Mouse (Mus musculus): ENCODE measurements around the gene Kif1c. TPM values are rescaled to one million over a fixed set of nuclear protein-coding genes. Genes with fewer than 3 reads are reported as not detected.

The Kif1c gene
- polyA plus RNA-seq, 1 experiment from 2014 or later: 4.6 TPM

DNA sequence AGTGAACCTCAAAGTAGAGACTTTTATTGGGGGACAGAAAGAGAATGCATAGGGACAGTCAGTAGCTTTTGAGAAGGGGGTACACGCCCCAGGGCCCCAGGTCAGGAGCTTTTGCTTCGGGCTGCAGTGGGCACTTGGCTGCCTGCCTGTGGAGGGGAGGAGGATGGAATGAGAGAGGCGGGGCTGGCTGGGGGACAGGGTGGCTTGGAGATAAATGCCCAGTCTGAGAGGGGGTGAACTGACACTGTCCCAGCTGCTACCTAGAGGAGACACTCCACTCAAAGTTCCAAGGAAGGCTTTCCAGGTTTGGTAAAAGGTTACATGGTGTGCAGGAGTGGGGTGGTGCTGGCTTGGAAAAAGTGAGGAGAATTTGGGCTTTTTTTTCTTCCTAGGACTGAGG, 43.4 kb upstream of the Kif1c start, which contains the start of gene Eno3:
Gene Eno3, plus strand, starts transcription at position 239 of the 400 bp plus-strand sequence.
- no peak for ATAC-seq (ENCODE audit: insufficient read depth, low FRiP score, low read depth)
- Histone ChIP-seq H3K4me2 (peak within 1 kb of the TSS; percentile 94), H3K4me1 (peaks cover 37% of the 10 kb centered on the region), H3K27me3 (replicated peaks) (no peaks in the 10 kb centered on the region), H3K27ac (peak within 1 kb of the TSS; percentile 97), H3K4me3 (replicated peaks) (peak within 1 kb of the TSS; percentile 73), H3K36me3 (peaks cover 9% of the 10 kb centered on the region; the same call in 1 of the 2 replicates), H3K9ac (peak within 1 kb of the TSS; percentile 47; the same call in 1 of the 2 replicates), H3K9me3 (no peaks in the 10 kb centered on the region)
- 24% methylated on average over 3 of the region's 3 CpGs for WGBS

DNA sequence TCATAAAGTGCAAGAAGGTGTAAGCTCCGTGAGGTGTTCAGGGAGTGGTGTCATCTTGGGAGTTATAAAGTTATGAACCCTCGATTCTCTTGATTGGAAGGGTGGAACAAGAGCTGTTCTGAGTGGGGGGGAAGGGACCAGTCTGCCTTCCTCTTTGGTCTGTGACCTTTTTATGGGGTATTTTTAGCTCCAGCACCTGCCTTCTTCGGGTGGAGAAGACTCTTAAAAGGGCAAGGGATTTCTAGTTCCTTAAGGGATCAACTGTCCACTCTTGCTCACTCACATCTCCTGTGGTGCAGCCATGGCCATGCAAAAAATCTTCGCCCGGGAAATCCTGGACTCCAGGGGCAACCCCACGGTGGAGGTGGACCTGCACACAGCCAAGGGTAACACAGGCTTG, 42.8 kb upstream of the Kif1c start:
- no peak for ATAC-seq (ENCODE audit: insufficient read depth, low FRiP score, low read depth)
- H3K9me3 ChIP-seq: no peaks in the 10 kb centered on the region
- no peak overlapping the region for H3K4me2 ChIP-seq
- H3K4me3 ChIP-seq (replicated peaks): no peak overlapping the region
- H3K4me1 ChIP-seq: peaks cover 31% of the 10 kb centered on the region
- WGBS: 40% methylated on average over 6 of the region's 6 CpGs
- no peaks in the 10 kb centered on the region for H3K27me3 ChIP-seq (replicated peaks)
- no peak overlapping the region for H3K9ac ChIP-seq
- H3K36me3 ChIP-seq: peaks cover 10% of the 10 kb centered on the region
- H3K27ac ChIP-seq: no peak overlapping the region

DNA sequence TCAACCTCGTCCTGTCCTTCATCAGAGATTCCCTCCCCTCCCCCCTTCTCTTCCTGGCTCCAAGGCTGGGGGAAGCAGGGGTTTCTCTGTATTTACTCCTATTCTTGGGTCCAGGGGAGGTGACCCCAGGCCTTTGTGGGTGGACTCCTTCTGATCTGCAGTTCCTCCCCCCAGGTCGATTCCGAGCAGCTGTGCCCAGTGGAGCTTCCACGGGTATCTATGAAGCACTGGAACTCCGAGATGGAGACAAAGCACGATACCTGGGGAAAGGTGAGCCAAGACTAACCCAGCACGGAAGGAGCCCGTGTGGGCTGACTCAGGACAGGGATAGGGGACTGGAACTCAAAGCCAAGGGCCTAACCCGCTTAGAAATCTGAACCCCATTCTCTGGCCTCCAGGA, 42.4 kb upstream of the Kif1c start:
- ATAC-seq (ENCODE audit: insufficient read depth, low FRiP score, low read depth): no peak
- Histone ChIP-seq H3K27ac (no peak overlapping the region), H3K4me1 (peaks cover 27% of the 10 kb centered on the region), H3K9me3 (no peaks in the 10 kb centered on the region), H3K36me3 (peaks cover 11% of the 10 kb centered on the region), H3K27me3 (replicated peaks) (no peaks in the 10 kb centered on the region), H3K4me2 (no peak overlapping the region), H3K9ac (no peak overlapping the region), H3K4me3 (replicated peaks) (no peak overlapping the region)
- 61% methylated on average over 9 of the region's 9 CpGs for WGBS

DNA sequence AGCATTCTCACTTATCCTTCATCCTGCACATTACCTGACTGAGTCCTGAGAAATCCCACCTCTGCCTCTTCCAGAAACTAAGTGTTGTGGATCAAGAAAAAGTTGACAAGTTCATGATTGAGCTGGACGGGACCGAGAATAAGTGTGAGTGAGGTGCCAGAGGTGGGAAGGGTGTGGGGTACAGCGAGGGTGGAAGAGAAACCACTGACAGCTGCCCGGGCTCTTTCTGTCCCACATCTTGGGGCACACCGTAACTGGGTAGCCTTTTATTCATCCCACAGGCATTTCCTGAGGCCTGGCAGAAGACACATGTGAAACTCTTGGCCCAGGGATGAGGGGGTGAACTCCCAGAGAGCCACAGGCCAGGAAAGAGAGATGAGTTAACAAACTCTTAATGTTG, 41.8 kb upstream of the Kif1c start:
- peaks cover 16% of the 10 kb centered on the region for H3K36me3 ChIP-seq
- H3K4me1 ChIP-seq: peaks cover 27% of the 10 kb centered on the region
- WGBS: 82% methylated on average over 5 of the region's 5 CpGs
- H3K4me3 ChIP-seq (replicated peaks): no peak overlapping the region
- ATAC-seq (ENCODE audit: insufficient read depth, low FRiP score, low read depth): no peak
- H3K27me3 ChIP-seq (replicated peaks): no peaks in the 10 kb centered on the region
- H3K4me2 ChIP-seq: no peak overlapping the region
- no peaks in the 10 kb centered on the region for H3K9me3 ChIP-seq
- H3K27ac ChIP-seq: no peak overlapping the region
- no peak overlapping the region for H3K9ac ChIP-seq

DNA sequence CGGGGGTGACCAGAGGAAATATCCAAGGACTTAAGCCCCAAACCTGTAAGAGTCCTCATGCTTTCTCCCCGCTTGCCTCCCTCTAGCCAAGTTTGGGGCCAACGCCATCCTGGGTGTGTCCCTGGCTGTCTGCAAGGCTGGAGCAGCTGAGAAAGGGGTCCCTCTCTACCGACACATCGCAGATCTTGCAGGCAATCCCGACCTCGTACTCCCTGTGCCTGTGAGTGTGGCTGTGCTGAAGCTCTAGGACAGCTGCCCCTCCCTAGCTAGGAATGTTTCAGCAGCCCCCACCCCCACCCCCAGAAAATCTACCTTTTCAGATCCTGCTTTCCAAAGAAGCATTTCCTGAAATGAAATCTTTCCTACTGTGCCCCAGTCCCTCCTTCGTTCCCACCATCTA, 41.4 kb upstream of the Kif1c start:
- Histone ChIP-seq H3K4me2 (no peak overlapping the region), H3K27ac (no peak overlapping the region), H3K9ac (no peak overlapping the region), H3K27me3 (replicated peaks) (no peaks in the 10 kb centered on the region), H3K36me3 (peaks cover 19% of the 10 kb centered on the region), H3K4me3 (replicated peaks) (no peak overlapping the region), H3K4me1 (peaks cover 27% of the 10 kb centered on the region), H3K9me3 (no peaks in the 10 kb centered on the region)
- ATAC-seq (ENCODE audit: insufficient read depth, low FRiP score, low read depth): no peak
- WGBS: 62% methylated on average over 8 of the region's 8 CpGs

DNA sequence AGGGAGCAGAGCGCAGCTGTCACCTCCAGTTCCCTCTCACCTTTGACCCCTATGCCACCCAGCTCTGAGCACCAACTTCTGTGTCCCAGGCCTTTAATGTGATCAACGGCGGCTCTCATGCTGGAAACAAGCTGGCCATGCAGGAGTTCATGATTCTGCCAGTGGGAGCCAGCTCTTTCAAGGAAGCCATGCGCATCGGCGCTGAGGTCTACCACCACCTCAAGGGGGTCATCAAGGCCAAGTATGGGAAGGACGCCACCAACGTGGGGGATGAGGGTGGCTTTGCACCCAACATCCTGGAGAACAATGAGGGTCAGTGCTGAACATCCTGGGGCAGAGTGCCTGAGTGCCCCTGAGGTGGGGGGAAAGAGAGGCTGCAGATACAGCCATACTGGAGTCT, 39.8 kb upstream of the Kif1c start:
- Histone ChIP-seq H3K27me3 (replicated peaks) (no peaks in the 10 kb centered on the region), H3K9ac (no peak overlapping the region), H3K36me3 (peaks cover 33% of the 10 kb centered on the region), H3K4me2 (no peak overlapping the region), H3K4me3 (replicated peaks) (no peak overlapping the region), H3K27ac (no peak overlapping the region), H3K4me1 (peaks cover 26% of the 10 kb centered on the region), H3K9me3 (no peaks in the 10 kb centered on the region)
- WGBS: 85% methylated on average over 8 of the region's 8 CpGs
- no peak for ATAC-seq (ENCODE audit: insufficient read depth, low FRiP score, low read depth)

DNA sequence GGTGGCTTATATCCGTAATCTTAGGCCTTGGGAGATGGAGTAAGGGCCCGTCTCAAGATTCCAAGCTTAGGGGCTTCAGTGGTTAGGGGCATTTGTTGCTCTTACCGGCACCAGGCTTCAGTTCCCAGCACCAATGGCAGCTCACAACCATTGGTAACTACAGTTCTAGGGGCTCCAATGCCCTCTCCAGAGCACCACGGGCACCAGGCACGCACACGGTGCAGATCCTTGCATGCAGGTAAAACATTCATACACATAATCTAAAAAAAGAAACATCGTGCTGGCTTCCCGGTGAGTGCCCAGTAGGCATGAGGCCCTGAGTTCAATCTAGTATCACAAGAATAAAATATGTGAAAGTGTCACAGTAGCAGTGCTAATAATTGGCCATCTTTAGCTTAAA, 37.2 kb upstream of the Kif1c start:
- H3K27me3 ChIP-seq (replicated peaks): no peaks in the 10 kb centered on the region
- H3K4me2 ChIP-seq: no peak overlapping the region
- no peak overlapping the region for H3K27ac ChIP-seq
- no peak overlapping the region for H3K9ac ChIP-seq
- H3K9me3 ChIP-seq: no peaks in the 10 kb centered on the region
- no peak overlapping the region for H3K4me3 ChIP-seq (replicated peaks)
- peaks cover 20% of the 10 kb centered on the region for H3K4me1 ChIP-seq
- WGBS: 92% methylated on average over 8 of the region's 8 CpGs
- H3K36me3 ChIP-seq: peaks cover 39% of the 10 kb centered on the region
- no peak for ATAC-seq (ENCODE audit: insufficient read depth, low FRiP score, low read depth)

DNA sequence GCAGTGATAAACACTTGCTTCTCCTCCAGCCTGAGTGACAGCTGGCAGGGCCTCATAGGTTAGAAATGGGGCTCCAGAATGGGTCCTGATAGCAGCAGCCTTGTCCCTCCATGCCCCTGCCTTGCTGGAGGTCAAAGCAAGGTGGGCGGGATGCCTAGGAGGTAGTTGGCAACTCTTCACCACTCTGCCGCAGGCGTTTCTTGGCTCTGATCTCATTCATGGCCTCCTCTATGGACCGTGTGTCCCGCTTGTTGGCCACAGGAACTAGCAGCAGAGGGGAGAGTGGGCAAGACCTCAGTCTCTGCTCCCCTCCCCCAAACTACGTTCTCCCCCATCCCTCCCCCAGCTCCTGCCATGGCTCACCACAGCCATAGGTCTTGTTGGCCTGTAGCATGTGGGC, 36.4 kb upstream of the Kif1c start:
- Histone ChIP-seq H3K9me3 (no peaks in the 10 kb centered on the region), H3K4me2 (no peak overlapping the region), H3K36me3 (peaks cover 39% of the 10 kb centered on the region), H3K27me3 (replicated peaks) (no peaks in the 10 kb centered on the region), H3K4me3 (replicated peaks) (no peak overlapping the region), H3K27ac (no peak overlapping the region), H3K9ac (no peak overlapping the region), H3K4me1 (peaks cover 15% of the 10 kb centered on the region)
- 94% methylated on average over 6 of the region's 6 CpGs for WGBS
- no peak for ATAC-seq (ENCODE audit: insufficient read depth, low FRiP score, low read depth)

DNA sequence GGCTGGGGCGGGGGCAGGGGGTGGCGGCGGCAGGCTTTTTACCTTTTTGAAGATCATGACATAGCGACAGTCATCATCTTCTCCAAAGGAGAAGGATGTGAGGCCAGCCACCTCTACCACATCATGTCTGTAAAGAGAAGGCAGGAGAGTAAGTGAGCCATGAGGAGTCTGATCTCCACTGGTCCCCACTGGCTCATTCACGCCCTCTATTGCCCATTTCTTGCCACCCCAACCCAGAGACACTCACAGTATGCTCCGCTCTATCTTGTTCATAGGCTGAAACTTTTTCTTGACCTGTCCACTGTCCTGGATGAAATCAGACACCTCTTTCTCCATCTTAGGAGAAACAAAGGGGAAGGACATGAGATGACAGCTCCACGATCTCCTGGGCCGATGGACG, 35.6 kb upstream of the Kif1c start:
- Histone ChIP-seq H3K4me2 (no peak overlapping the region), H3K36me3 (peaks cover 39% of the 10 kb centered on the region)
- no peak for ATAC-seq (ENCODE audit: insufficient read depth, low FRiP score, low read depth)

DNA sequence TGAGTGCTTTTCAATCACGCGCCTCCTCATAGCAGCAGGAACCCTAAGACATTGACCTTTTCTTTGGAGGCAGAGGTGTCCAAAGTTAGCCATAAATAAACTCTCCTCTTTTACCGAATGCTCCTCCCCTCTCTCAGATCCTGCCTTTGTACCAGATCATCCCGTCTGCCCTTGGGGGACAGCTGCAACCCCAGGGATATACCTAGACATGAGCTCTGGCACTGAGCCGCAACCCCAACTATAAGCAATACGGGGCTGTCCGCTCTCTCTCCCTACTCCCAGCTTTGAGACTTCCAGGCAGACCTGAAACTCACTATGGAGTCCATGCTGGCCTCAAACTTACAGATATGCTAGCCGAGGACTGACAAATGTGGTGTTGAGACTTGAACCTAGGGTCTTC, 33.7 kb upstream of the Kif1c start:
- Histone ChIP-seq H3K4me2 (no peak overlapping the region), H3K9me3 (no peaks in the 10 kb centered on the region), H3K4me1 (peaks cover 22% of the 10 kb centered on the region), H3K27me3 (replicated peaks) (no peaks in the 10 kb centered on the region), H3K36me3 (peaks cover 35% of the 10 kb centered on the region), H3K9ac (no peak overlapping the region; the same call in 1 of the 2 replicates), H3K27ac (no peak overlapping the region), H3K4me3 (replicated peaks) (no peak overlapping the region)
- 94% methylated on average over 8 of the region's 8 CpGs for WGBS
- ATAC-seq (ENCODE audit: insufficient read depth, low FRiP score, low read depth): no peak

More for the DNA sequence above, 35.6 kb upstream of the Kif1c start:
- Histone ChIP-seq H3K4me1 (peaks cover 15% of the 10 kb centered on the region), H3K9me3 (no peaks in the 10 kb centered on the region), H3K27ac (no peak overlapping the region), H3K27me3 (replicated peaks) (no peaks in the 10 kb centered on the region), H3K4me3 (replicated peaks) (no peak overlapping the region), H3K9ac (no peak overlapping the region)
- 91% methylated on average over 9 of the region's 9 CpGs for WGBS

DNA sequence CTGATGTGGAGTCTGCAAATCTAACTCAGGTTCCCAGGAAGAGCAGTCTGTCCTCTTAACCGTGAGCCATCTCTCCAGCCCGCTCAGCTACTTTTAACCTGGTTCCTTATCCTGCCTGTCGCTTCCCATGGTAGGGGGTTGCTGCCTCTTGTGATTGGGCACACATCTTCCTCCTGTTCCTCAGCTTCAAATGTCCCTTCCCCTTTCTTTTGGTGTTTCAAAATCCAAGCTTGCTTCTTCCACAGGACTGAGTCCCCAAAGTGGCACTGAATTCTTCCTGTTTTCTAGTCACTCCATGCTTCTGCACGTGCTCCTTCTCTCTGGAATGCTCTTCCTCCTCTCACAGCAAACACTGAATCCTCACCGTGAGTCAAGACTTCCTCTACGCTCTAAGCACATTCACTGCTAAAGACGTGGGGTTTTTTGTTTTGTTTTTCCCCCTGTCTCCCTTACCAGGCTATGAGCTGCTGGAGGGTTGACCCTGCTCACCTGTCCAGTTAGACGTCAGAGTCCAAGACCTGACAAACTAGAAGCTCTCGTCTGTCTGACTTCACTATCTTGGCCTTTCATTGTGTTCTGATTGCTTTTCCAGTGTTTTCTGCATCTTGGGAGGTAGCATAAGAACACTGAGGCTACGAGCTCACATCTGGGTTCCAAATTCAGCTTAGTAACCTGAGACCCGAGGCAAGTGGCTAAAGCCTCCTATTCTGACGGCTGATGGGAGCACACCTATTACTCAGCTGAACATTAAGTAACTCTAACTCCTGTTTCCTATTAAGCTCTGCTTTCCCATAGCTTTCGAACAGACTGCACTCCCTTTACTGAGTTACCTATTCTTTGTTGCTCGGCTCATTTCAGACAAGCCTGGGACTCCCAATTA, 32.8 kb upstream of the Kif1c start:
- WGBS: 62% methylated on average over 14 of the region's 14 CpGs
- H3K36me3 ChIP-seq: peaks cover 33% of the 10 kb centered on the region
- peak overlapping the region; percentile 80 for H3K4me2 ChIP-seq
- H3K27me3 ChIP-seq (replicated peaks): no peaks in the 10 kb centered on the region
- peaks cover 22% of the 10 kb centered on the region for H3K4me1 ChIP-seq
- no peaks in the 10 kb centered on the region for H3K9me3 ChIP-seq
- peak overlapping the region; percentile 99 for H3K27ac ChIP-seq
- no peak for ATAC-seq (ENCODE audit: insufficient read depth, low FRiP score, low read depth)
- peak overlapping the region; percentile 3; the same call in 1 of the 2 replicates for H3K9ac ChIP-seq
- peak overlapping the region; percentile 62 for H3K4me3 ChIP-seq (replicated peaks)

DNA sequence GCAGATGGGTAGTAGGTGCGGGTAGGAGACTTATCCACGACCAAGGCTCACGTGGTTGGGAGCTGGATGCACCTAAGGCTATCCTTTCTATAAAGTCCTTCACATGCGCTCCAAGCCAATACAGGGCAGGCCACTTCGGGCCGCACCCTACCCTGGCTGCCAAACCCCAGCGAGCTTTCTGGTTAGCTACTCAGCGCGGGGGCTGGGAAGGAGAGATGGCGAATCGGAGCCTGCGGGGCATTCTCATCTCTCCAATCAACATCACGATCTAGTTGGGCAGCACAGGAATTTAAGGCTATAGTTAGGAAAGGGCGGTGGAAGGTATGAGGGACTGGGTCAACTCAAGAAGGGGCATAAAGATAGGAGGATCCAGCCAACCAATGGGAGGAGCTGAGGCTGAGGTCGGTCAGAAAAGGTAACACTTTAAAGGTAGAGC, 32.0 kb upstream of the Kif1c start:
- Histone ChIP-seq H3K9me3 (no peaks in the 10 kb centered on the region), H3K36me3 (peaks cover 25% of the 10 kb centered on the region), H3K4me2 (peak overlapping the region; percentile 80), H3K27me3 (replicated peaks) (no peaks in the 10 kb centered on the region), H3K9ac (peak overlapping the region; percentile 40; the same call in 1 of the 2 replicates), H3K4me1 (peaks cover 22% of the 10 kb centered on the region), H3K4me3 (replicated peaks) (peak overlapping the region; percentile 62), H3K27ac (peak overlapping the region; percentile 99)
- under 1% methylated on average over 15 of the region's 15 CpGs for WGBS
- ATAC-seq (ENCODE audit: insufficient read depth, low FRiP score, low read depth): peak; percentile 39
